Mouse (Mus musculus): ENCODE measurements around the gene Ralgds.

- TF ChIP-seq POLR2A (IDR thresholded peaks at IDR 0.05; ENCODE audit: borderline replicate concordance, insufficient read depth, low read length): no peak
- no peak for TF ChIP-seq CTCF (IDR thresholded peaks at IDR 0.05; ENCODE audit: borderline replicate concordance, insufficient read depth, low read depth, low read length)
Measured at GRCm38 (mm10) chr2:28525219-28525942, 12.5 kb downstream of the Ralgds start.
